Mouse (Mus musculus): ENCODE data around the gene Tmem45a.
"Not testable (repeated sequence)": the region's sequence is repeated elsewhere in the genome, so short reads cannot be mapped to it uniquely, and the experiment has no call there.

The Tmem45a gene

GRCm38 (mm10) chr16:56885824-56886615, at the start of gene Tmem45a:
Tmem45a (minus strand) TSS chr16:56886166.
- peak; percentile 7 for DNase-seq (ENCODE audit: low spot score in 2 of 2)

- DNase-seq (ENCODE audit: low spot score in 2 of 2) = no peak
Observed at GRCm38 (mm10) chr16:56928023-56928422, 42.1 kb upstream of the Tmem45a start, which contains the start of gene Lnp1. Lnp1 (minus strand) TSS chr16:56928061.

GRCm38 (mm10) chr16:56920102-56920657, 34.2 kb upstream of the Tmem45a start:
- DNase-seq (ENCODE audit: low spot score in 2 of 2) = no peak

DNA sequence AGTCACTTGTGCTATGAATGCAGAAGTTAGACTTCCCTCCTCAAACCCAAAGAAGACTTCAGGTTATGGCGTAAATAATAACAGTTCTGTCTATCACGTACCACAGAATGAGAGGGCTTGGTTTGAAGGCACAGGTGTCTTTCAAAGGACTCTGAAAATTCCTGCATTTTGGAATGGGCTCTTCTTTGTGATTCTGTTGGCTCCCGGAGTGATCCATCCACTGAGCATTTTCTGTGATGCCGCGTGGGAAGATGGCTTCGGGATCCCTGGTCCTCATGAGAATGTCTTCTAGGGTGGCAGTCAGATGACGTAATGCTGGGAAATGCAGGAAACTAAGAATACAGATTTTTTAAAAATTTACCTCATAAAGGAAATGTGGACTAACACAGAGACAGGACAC, 31.3 kb upstream of the Tmem45a start:
- no peak for DNase-seq (ENCODE audit: low spot score in 2 of 2)

DNA sequence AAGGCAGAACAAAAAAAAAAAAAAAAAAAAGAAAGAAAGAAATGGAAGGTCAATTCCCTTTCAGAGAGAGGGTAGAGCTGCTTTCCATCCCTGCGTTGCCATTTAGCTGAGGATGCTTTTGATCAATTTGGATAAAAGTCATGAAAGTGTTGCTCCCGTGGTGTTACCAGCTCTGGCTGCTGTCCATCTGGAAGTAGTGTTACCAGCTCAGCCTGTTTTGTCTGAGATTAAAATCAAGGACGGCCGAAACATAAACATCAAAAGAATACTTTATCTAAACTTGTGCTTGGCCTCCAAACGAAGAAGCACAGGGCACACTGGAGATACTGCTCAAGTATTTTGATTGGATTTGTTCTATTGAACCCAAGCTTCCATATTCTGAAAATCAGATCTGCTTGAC, 23.0 kb upstream of the Tmem45a start:
- no peak for DNase-seq (ENCODE audit: low spot score in 2 of 2)

- not testable (repeated sequence) for DNase-seq (ENCODE audit: low spot score in 2 of 2)
Observed at GRCm38 (mm10) chr16:56902206-56902605, 16.2 kb upstream of the Tmem45a start.

GRCm38 (mm10) chr16:56891583-56891982, 5.6 kb upstream of the Tmem45a start:
- no peak for DNase-seq (ENCODE audit: low spot score in 2 of 2)

GRCm38 (mm10) chr16:56886616-56887116, 700 bp upstream of the Tmem45a start:
- no peak for DNase-seq (ENCODE audit: low spot score in 2 of 2)

- no peak for DNase-seq (ENCODE audit: low spot score in 2 of 2)
Observed at GRCm38 (mm10) chr16:56884811-56885210, 1.2 kb downstream of the Tmem45a start.

GRCm38 (mm10) chr16:56873410-56873809, 12.6 kb downstream of the Tmem45a start:
- no peak for DNase-seq (ENCODE audit: low spot score in 2 of 2)

- no peak for DNase-seq (ENCODE audit: low spot score in 2 of 2)
Observed at GRCm38 (mm10) chr16:56870458-56870857, 15.5 kb downstream of the Tmem45a start.

- no peak for DNase-seq (ENCODE audit: low spot score in 2 of 2)
Observed at GRCm38 (mm10) chr16:56868361-56868760, 17.6 kb downstream of the Tmem45a start.

DNA sequence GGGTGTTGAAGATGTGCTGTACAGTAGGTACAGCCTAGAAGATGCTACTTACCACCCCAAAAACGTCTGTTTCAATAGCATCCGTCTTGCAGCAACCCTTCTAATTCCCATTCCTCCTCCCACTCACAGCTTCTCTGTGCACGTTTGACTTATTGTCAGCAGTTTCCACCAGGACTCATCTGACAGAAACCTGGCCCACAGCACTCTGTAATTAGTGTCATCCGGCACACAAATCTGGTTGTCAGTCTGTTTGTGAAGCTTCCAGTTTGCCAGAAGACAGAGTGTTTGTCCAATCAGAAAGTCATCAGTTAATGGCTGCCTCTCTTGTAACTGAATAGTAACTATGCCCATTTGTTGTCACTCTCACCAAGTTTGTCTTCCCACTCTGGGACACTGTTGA, 18.4 kb downstream of the Tmem45a start:
- DNase-seq (ENCODE audit: low spot score in 2 of 2) = no peak

GRCm38 (mm10) chr16:56852841-56853587, 33.0 kb downstream of the Tmem45a start:
- no peak for DNase-seq (ENCODE audit: low spot score in 2 of 2)

GRCm38 (mm10) chr16:56842988-56843387, 43.0 kb downstream of the Tmem45a start:
- DNase-seq (ENCODE audit: low spot score in 2 of 2) = no peak

GRCm38 (mm10) chr16:56833312-56833711, 52.7 kb downstream of the Tmem45a start:
- no peak for DNase-seq (ENCODE audit: low spot score in 2 of 2)

DNA sequence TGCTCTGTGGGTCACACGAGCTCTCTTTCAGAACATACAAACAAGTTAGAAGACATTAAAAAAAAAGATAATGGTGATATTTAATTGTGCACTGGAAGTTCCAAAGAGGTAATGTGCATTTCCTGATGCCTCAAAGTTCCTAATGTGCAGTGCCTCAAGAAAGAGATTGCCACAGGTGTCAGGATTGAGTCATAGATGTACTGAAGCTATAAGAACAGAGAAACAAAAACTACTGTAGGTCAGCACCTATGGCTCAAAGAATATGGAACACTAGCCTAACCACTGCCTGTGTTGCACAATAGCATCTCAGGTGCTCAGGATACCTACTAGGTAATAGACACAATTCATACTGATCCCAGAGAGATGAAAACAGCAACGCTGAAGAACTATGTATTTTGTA, 54.0 kb downstream of the Tmem45a start:
- DNase-seq (ENCODE audit: low spot score in 2 of 2) = no peak

GRCm38 (mm10) chr16:56801370-56802109, 84.4 kb downstream of the Tmem45a start:
- DNase-seq (ENCODE audit: low spot score in 2 of 2) = no peak

GRCm38 (mm10) chr16:56800946-56801345, 85.0 kb downstream of the Tmem45a start:
- no peak for DNase-seq (ENCODE audit: low spot score in 2 of 2)

GRCm38 (mm10) chr16:56800469-56800868, 85.5 kb downstream of the Tmem45a start:
- DNase-seq (ENCODE audit: low spot score in 2 of 2) = no peak

- DNase-seq (ENCODE audit: low spot score in 2 of 2) = no peak
Observed at GRCm38 (mm10) chr16:56799541-56800029, 86.4 kb downstream of the Tmem45a start.

- DNase-seq (ENCODE audit: low spot score in 2 of 2) = no peak
Observed at GRCm38 (mm10) chr16:56798873-56799272, 87.1 kb downstream of the Tmem45a start.

Measured in spleen, postnatal 14 days (tissue).